Mouse (Mus musculus) E14TG2a.4 (cell line): ENCODE measurements around the gene Gpr15.
A peak's percentile ranks its signal among the peaks of the same experiment; 100 is the strongest.

Experiments used
- H3K27me3 ChIP-seq: 2 replicates; pipeline ENCODE4 v1.6.1; 2014; ENCODE audit warnings: low read length, control low read depth; ENCODE audit not compliant: insufficient read depth
- H3K36me3 ChIP-seq: 2 replicates; pipeline ENCODE4 v1.6.1; 2014; ENCODE audit warnings: low read length, control low read depth; ENCODE audit not compliant: insufficient read depth
- H3K4me1 ChIP-seq: replicated peaks from 2 replicates; pipeline ENCODE4 v1.6.1; 2014; ENCODE audit warnings: low read depth, low read length, control low read depth
- H3K4me3 ChIP-seq: replicated peaks from 2 replicates; pipeline ENCODE4 v1.5.1; 2014; ENCODE audit warnings: mild to moderate bottlenecking, low read length
- H3K9me3 ChIP-seq: 2 replicates; pipeline ENCODE4 v1.6.1; 2014; ENCODE audit warnings: low read length, control low read depth
- CTCF ChIP-seq: conservative IDR thresholded peaks from 2 replicates; pipeline ENCODE4 v1.5.1; 2014; ENCODE audit warnings: low read length
- NANOG ChIP-seq: IDR thresholded peaks from 2 replicates; pipeline ENCODE4 v1.6.1; 2014; ENCODE audit warnings: borderline replicate concordance, low read length, mixed read lengths
- POU5F1 ChIP-seq: IDR thresholded peaks from 2 replicates; pipeline ENCODE4 v1.6.1; 2014; ENCODE audit warnings: low read length, borderline replicate concordance

Gpr15 gene

GRCm38 (mm10) chr16:58696796-58697195 lies 22.1 kb downstream of the Gpr15 start:
- no peaks in the 10 kb centered on the region for H3K27me3 ChIP-seq
- TF ChIP-seq CTCF (no peak), NANOG (no peak), POU5F1 (no peak)
- H3K4me1 ChIP-seq = no peaks in the 10 kb centered on the region
- no peaks in the 10 kb centered on the region for H3K36me3 ChIP-seq
- H3K9me3 ChIP-seq = no peaks in the 10 kb centered on the region
- no peak overlapping the region for H3K4me3 ChIP-seq

- no peaks in the 10 kb centered on the region for H3K4me1 ChIP-seq
- H3K9me3 ChIP-seq = no peaks in the 10 kb centered on the region
- TF ChIP-seq NANOG = no peak
- no peak for TF ChIP-seq CTCF
- TF ChIP-seq POU5F1 = no peak
- no peaks in the 10 kb centered on the region for H3K36me3 ChIP-seq
- no peaks in the 10 kb centered on the region for H3K27me3 ChIP-seq
- H3K4me3 ChIP-seq = no peak overlapping the region
Measured at GRCm38 (mm10) chr16:58694091-58694490, 24.8 kb downstream of the Gpr15 start.

- no peaks in the 10 kb centered on the region for H3K9me3 ChIP-seq
- H3K27me3 ChIP-seq = no peaks in the 10 kb centered on the region
- no peaks in the 10 kb centered on the region for H3K4me1 ChIP-seq
- TF ChIP-seq POU5F1 = no peak
- no peak for TF ChIP-seq NANOG
- TF ChIP-seq CTCF = no peak
- no peaks in the 10 kb centered on the region for H3K36me3 ChIP-seq
- H3K4me3 ChIP-seq = no peak overlapping the region
Measured at GRCm38 (mm10) chr16:58690322-58690732, 28.5 kb downstream of the Gpr15 start.

- H3K9me3 ChIP-seq = no peaks in the 10 kb centered on the region
- no peak overlapping the region for H3K4me3 ChIP-seq
- no peaks in the 10 kb centered on the region for H3K36me3 ChIP-seq
- H3K27me3 ChIP-seq = no peaks in the 10 kb centered on the region
- TF ChIP-seq POU5F1 = no peak
- no peaks in the 10 kb centered on the region for H3K4me1 ChIP-seq
Measured at GRCm38 (mm10) chr16:58689555-58690169, 29.2 kb downstream of the Gpr15 start.

- Histone ChIP-seq H3K4me3 (no peak overlapping the region), H3K9me3 (no peaks in the 10 kb centered on the region), H3K27me3 (no peaks in the 10 kb centered on the region), H3K36me3 (no peaks in the 10 kb centered on the region), H3K4me1 (no peaks in the 10 kb centered on the region)
- no peak for TF ChIP-seq POU5F1
- TF ChIP-seq NANOG = no peak
- TF ChIP-seq CTCF = no peak
Measured at GRCm38 (mm10) chr16:58688534-58688933, 30.3 kb downstream of the Gpr15 start.

- no peak overlapping the region for H3K4me3 ChIP-seq
- H3K36me3 ChIP-seq = peaks cover 5% of the 10 kb centered on the region; the same call in 1 of the 2 replicates
- no peak for TF ChIP-seq CTCF
- no peak for TF ChIP-seq POU5F1
- TF ChIP-seq NANOG = no peak
- no peaks in the 10 kb centered on the region for H3K27me3 ChIP-seq
- no peaks in the 10 kb centered on the region for H3K9me3 ChIP-seq
- H3K4me1 ChIP-seq = no peaks in the 10 kb centered on the region
Measured at GRCm38 (mm10) chr16:58685548-58686537, 33.0 kb downstream of the Gpr15 start.

GRCm38 (mm10) chr16:58684537-58684936 lies 34.3 kb downstream of the Gpr15 start:
- H3K36me3 ChIP-seq = peaks cover 9% of the 10 kb centered on the region; the same call in 1 of the 2 replicates
- H3K9me3 ChIP-seq = no peaks in the 10 kb centered on the region
- TF ChIP-seq CTCF (0 out of 2 replicates have a peak, but pooled peaks have one; percentile 10), NANOG (no peak), POU5F1 (no peak)
- H3K27me3 ChIP-seq = no peaks in the 10 kb centered on the region
- no peak overlapping the region for H3K4me3 ChIP-seq
- no peaks in the 10 kb centered on the region for H3K4me1 ChIP-seq

- TF ChIP-seq NANOG (no peak), CTCF (no peak), POU5F1 (no peak)
- H3K4me1 ChIP-seq = no peaks in the 10 kb centered on the region
- H3K9me3 ChIP-seq = no peaks in the 10 kb centered on the region
- H3K4me3 ChIP-seq = no peak overlapping the region
- no peaks in the 10 kb centered on the region for H3K27me3 ChIP-seq
- peaks cover 9% of the 10 kb centered on the region; the same call in 1 of the 2 replicates for H3K36me3 ChIP-seq
Measured at GRCm38 (mm10) chr16:58683911-58684310, 35.0 kb downstream of the Gpr15 start.

- H3K4me3 ChIP-seq = no peak overlapping the region
- no peaks in the 10 kb centered on the region for H3K4me1 ChIP-seq
- no peaks in the 10 kb centered on the region for H3K27me3 ChIP-seq
- peaks cover 17% of the 10 kb centered on the region for H3K36me3 ChIP-seq
- TF ChIP-seq POU5F1 = no peak
- no peak for TF ChIP-seq CTCF
- TF ChIP-seq NANOG = no peak
- no peaks in the 10 kb centered on the region for H3K9me3 ChIP-seq
Measured at GRCm38 (mm10) chr16:58682870-58683269, 36.0 kb downstream of the Gpr15 start.
